Mouse (Mus musculus) heart, embryonic 16.5 days (tissue): ENCODE measurements at regions not wholly inside any gene's neighbourhood (a gene's known extent, or its start where the extent isn't known, plus 50 kb on each side); places are given as distances from the start of the nearest gene placed in this dataset.

ENCODE experiments used
- ATAC-seq: fragments of 200-750 bp; cut with Nextera tagmentation; replicated peaks from 2 replicates; pipeline ENCODE4 v1.8.0; 2017; ENCODE audit warnings: moderate number of reproducible peaks; ENCODE audit not compliant: insufficient read depth, low FRiP score; ENCODE audit errors: extremely low read depth
- H3K27ac ChIP-seq: fragments of 300-500 bp; sonication (generic); 2 replicates; pipeline ENCODE4 v1.5.1; 2014; ENCODE audit warnings: mild to moderate bottlenecking, low read length, control low read depth, moderate library complexity
- H3K27me3 ChIP-seq: fragments of 300-500 bp; sonication (generic); 2 replicates; pipeline ENCODE4 v1.6.1; 2014; ENCODE audit warnings: low read length, mixed read lengths; ENCODE audit not compliant: control insufficient read depth, insufficient read depth
- H3K36me3 ChIP-seq: fragments of 300-500 bp; sonication (generic); 2 replicates; pipeline ENCODE4 v1.6.1; 2014; ENCODE audit not compliant: control insufficient read depth, insufficient read depth
- H3K4me1 ChIP-seq: fragments of 300-500 bp; sonication (generic); 2 replicates; pipeline ENCODE4 v1.6.1; 2014; ENCODE audit warnings: low read length, mixed read lengths; ENCODE audit not compliant: control insufficient read depth, insufficient read depth
- H3K4me2 ChIP-seq: fragments of 300-500 bp; sonication (generic); 2 replicates; pipeline ENCODE4 v1.6.1; 2014; ENCODE audit warnings: low read depth, mild to moderate bottlenecking, control low read depth, low read length
- H3K4me3 ChIP-seq: fragments of 300-500 bp; sonication (generic); 2 replicates; pipeline ENCODE4 v1.5.1; 2014; ENCODE audit warnings: mild to moderate bottlenecking, control low read depth, low read length
- H3K9ac ChIP-seq: fragments of 300-500 bp; sonication (generic); 2 replicates; pipeline ENCODE4 v1.6.1; 2014; ENCODE audit warnings: low read length, control low read depth
- H3K9me3 ChIP-seq: fragments of 300-500 bp; sonication (generic); replicated peaks from 2 replicates; pipeline ENCODE4 v1.6.1; 2016; ENCODE audit warnings: low read length; ENCODE audit not compliant: control insufficient read depth
- WGBS: fragments of 180-500 bp; shearing (Covaris S2); extraction: QIAGEN DNeasy Blood & Tissue Kit; methylation state at CpG from one replicate; pipeline ENCODE4 v1.1.7; 2014; 5-methylcytosine and 5-hydroxymethylcytosine counted together

GRCm38 (mm10) chr5:43054586-43054985 lies 178.4 kb upstream of the Cpeb2 start:
- H3K9me3 ChIP-seq: no peaks in the 10 kb centered on the region
- H3K4me2 ChIP-seq: no peak overlapping the region
- H3K9ac ChIP-seq: no peak overlapping the region
- no peaks in the 10 kb centered on the region for H3K4me1 ChIP-seq
- no peak for ATAC-seq
- H3K27me3 ChIP-seq: no peaks in the 10 kb centered on the region
- WGBS: 94% methylated on average over 8 of the region's 8 CpGs
- no peaks in the 10 kb centered on the region for H3K36me3 ChIP-seq
- no peak overlapping the region for H3K4me3 ChIP-seq
- H3K27ac ChIP-seq: no peak overlapping the region

GRCm38 (mm10) chr5:43055111-43055710 lies 177.8 kb upstream of the Cpeb2 start:
- no peak overlapping the region for H3K4me3 ChIP-seq
- 50% methylated on average over 3 of the region's 4 CpGs for WGBS
- H3K9me3 ChIP-seq: no peaks in the 10 kb centered on the region
- H3K27me3 ChIP-seq: no peaks in the 10 kb centered on the region
- no peak overlapping the region for H3K27ac ChIP-seq
- no peak overlapping the region for H3K4me2 ChIP-seq
- no peaks in the 10 kb centered on the region for H3K36me3 ChIP-seq
- no peak for ATAC-seq
- H3K4me1 ChIP-seq: no peaks in the 10 kb centered on the region
- no peak overlapping the region for H3K9ac ChIP-seq

- no peak overlapping the region for H3K4me3 ChIP-seq
- H3K36me3 ChIP-seq: no peaks in the 10 kb centered on the region
- H3K4me2 ChIP-seq: no peak overlapping the region
- ATAC-seq: no peak
- 80% methylated on average over 2 of the region's 2 CpGs for WGBS
- no peaks in the 10 kb centered on the region for H3K9me3 ChIP-seq
- H3K9ac ChIP-seq: no peak overlapping the region
- no peak overlapping the region for H3K27ac ChIP-seq
- no peaks in the 10 kb centered on the region for H3K27me3 ChIP-seq
- no peaks in the 10 kb centered on the region for H3K4me1 ChIP-seq
Observed at GRCm38 (mm10) chr5:43056486-43056885, 176.5 kb upstream of the Cpeb2 start.

GRCm38 (mm10) chr5:43061243-43061642 lies 171.7 kb upstream of the Cpeb2 start:
- WGBS: 58% methylated on average over 2 of the region's 2 CpGs
- no peak for ATAC-seq
- Histone ChIP-seq H3K27me3 (no peaks in the 10 kb centered on the region), H3K4me1 (no peaks in the 10 kb centered on the region), H3K4me3 (no peak overlapping the region), H3K9ac (no peak overlapping the region), H3K36me3 (no peaks in the 10 kb centered on the region), H3K4me2 (no peak overlapping the region), H3K27ac (no peak overlapping the region), H3K9me3 (no peaks in the 10 kb centered on the region)

- H3K27ac ChIP-seq: no peak overlapping the region
- H3K36me3 ChIP-seq: no peaks in the 10 kb centered on the region
- ATAC-seq: no peak
- H3K9me3 ChIP-seq: no peaks in the 10 kb centered on the region
- no peak overlapping the region for H3K9ac ChIP-seq
- 52% methylated on average over 1 of the region's 1 CpGs for WGBS
- no peaks in the 10 kb centered on the region for H3K4me1 ChIP-seq
- H3K27me3 ChIP-seq: no peaks in the 10 kb centered on the region
- no peak overlapping the region for H3K4me2 ChIP-seq
- no peak overlapping the region for H3K4me3 ChIP-seq
Observed at GRCm38 (mm10) chr5:43061797-43062391, 171.1 kb upstream of the Cpeb2 start.

GRCm38 (mm10) chr5:43062499-43062898 lies 170.5 kb upstream of the Cpeb2 start:
- Histone ChIP-seq H3K9me3 (no peaks in the 10 kb centered on the region), H3K4me2 (no peak overlapping the region), H3K9ac (no peak overlapping the region), H3K4me1 (no peaks in the 10 kb centered on the region), H3K36me3 (no peaks in the 10 kb centered on the region), H3K27ac (no peak overlapping the region), H3K4me3 (no peak overlapping the region), H3K27me3 (no peaks in the 10 kb centered on the region)
- WGBS: 83% methylated on average over 1 of the region's 1 CpGs
- ATAC-seq: no peak

- H3K36me3 ChIP-seq: no peaks in the 10 kb centered on the region
- no peak overlapping the region for H3K4me3 ChIP-seq
- H3K9ac ChIP-seq: no peak overlapping the region
- H3K9me3 ChIP-seq: no peaks in the 10 kb centered on the region
- H3K4me1 ChIP-seq: no peaks in the 10 kb centered on the region
- WGBS: 77% methylated on average over 8 of the region's 8 CpGs
- H3K4me2 ChIP-seq: no peak overlapping the region
- ATAC-seq: no peak
- H3K27me3 ChIP-seq: no peaks in the 10 kb centered on the region
- H3K27ac ChIP-seq: no peak overlapping the region
Observed at GRCm38 (mm10) chr5:43063386-43063785, 169.6 kb upstream of the Cpeb2 start.

GRCm38 (mm10) chr5:43071541-43071940 lies 161.4 kb upstream of the Cpeb2 start:
- no peak for ATAC-seq

GRCm38 (mm10) chr5:43072340-43072739 lies 160.6 kb upstream of the Cpeb2 start:
- H3K9ac ChIP-seq: no peak overlapping the region
- no peaks in the 10 kb centered on the region for H3K4me1 ChIP-seq
- 89% methylated on average over 2 of the region's 2 CpGs for WGBS
- H3K27ac ChIP-seq: no peak overlapping the region
- ATAC-seq: no peak
- no peaks in the 10 kb centered on the region for H3K27me3 ChIP-seq
- no peaks in the 10 kb centered on the region for H3K36me3 ChIP-seq
- H3K9me3 ChIP-seq: no peaks in the 10 kb centered on the region
- H3K4me2 ChIP-seq: no peak overlapping the region
- no peak overlapping the region for H3K4me3 ChIP-seq

More at GRCm38 (mm10) chr5:43071541-43071940, 161.4 kb upstream of the Cpeb2 start:
- Histone ChIP-seq H3K9me3 (no peaks in the 10 kb centered on the region), H3K36me3 (no peaks in the 10 kb centered on the region), H3K4me3 (no peak overlapping the region), H3K9ac (no peak overlapping the region), H3K27me3 (no peaks in the 10 kb centered on the region), H3K4me2 (no peak overlapping the region), H3K27ac (no peak overlapping the region), H3K4me1 (no peaks in the 10 kb centered on the region)
- 65% methylated on average over 3 of the region's 3 CpGs for WGBS
